Comparison of ENCODE assay signal across 19 mouse cellular contexts in the genomic region with DNA sequence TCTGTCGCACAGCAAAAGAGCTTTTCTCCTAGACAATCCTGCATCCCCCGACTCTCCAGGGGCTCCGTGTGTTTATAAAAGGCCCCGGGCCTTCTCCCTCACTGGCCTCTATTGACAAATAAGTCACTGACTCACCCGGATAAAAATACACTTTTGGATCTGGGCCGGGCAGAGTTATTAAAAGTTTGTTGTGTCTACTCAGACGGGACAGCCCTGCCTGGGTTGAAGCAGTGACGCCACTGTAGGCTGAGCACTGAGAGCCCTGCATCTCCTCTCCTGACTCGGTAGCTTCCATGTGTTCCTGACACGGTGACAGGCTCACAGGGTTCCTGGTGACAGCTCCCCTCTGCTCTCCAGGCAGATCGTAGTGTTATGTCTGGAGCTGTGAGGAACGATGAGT. TPM values are rescaled to one million over a fixed set of nuclear protein-coding genes. Genes with fewer than 3 reads are reported as not detected.
A peak's percentile ranks its signal among the peaks of the same experiment; 100 is the strongest.
DNase-seq lines count a peak whose midpoint lies in the region; ATAC-seq lines count a peak whose summit lies in the region.
"Had no signal": no experiment of that assay in that cellular context is flagged by ENCODE, and none has a peak within 500 bp of the region (broad histone marks: within the 10 kb centered on the region; RNA-seq: fewer than 3 reads in every experiment).

No protein-coding gene starts in this region.

- 0 out of 2 replicates have a peak overlapping the region, but pooled peaks have one; percentile 14 for H3K9ac ChIP-seq in heart, embryonic 14.5 days (ENCODE audit: low read length)
- H3K9ac ChIP-seq: embryonic facial prominence, embryonic 13.5 days; hindbrain, embryonic 15.5 days; liver, embryonic 15.5 days; midbrain, embryonic 15.5 days; neural tube, embryonic 15.5 days; stomach, embryonic 15.5 days had no signal

- H3K27me3 ChIP-seq in heart, embryonic 14.5 days (ENCODE audit: control insufficient read depth, insufficient read depth, low read length), result no peaks in the 10 kb centered on the region
- H3K27me3 ChIP-seq: hindbrain, embryonic 15.5 days; midbrain, embryonic 15.5 days; stomach, embryonic 15.5 days had no signal

- H3K4me3 ChIP-seq in heart, embryonic 14.5 days (ENCODE audit: control insufficient read depth in 1 of 2, insufficient read depth in 1 of 2, low read depth in 1 of 2, low read length in 2 of 2), result no peak overlapping the region
- H3K4me3 ChIP-seq: embryonic facial prominence, embryonic 13.5 days; hindbrain, embryonic 15.5 days; layer of hippocampus, adult 2 months; liver, embryonic 15.5 days; midbrain, embryonic 15.5 days; neural tube, embryonic 15.5 days; stomach, embryonic 15.5 days had no signal

- no peaks in the 10 kb centered on the region for H3K36me3 ChIP-seq in heart, embryonic 14.5 days (ENCODE audit: control insufficient read depth, insufficient read depth, low read length)
- H3K36me3 ChIP-seq: embryonic facial prominence, embryonic 13.5 days; hindbrain, embryonic 15.5 days; liver, embryonic 15.5 days; midbrain, embryonic 15.5 days; neural tube, embryonic 15.5 days; stomach, embryonic 15.5 days had no signal

- H3K27ac ChIP-seq in heart, embryonic 14.5 days (replicated peaks in 1 of 2; ENCODE audit: control insufficient read depth in 1 of 2, insufficient read depth in 1 of 2, low read depth in 2 of 2, low read length in 2 of 2), result peak overlapping the region in 1 of 2 experiments; percentile 35; a peak in 1 of 4 replicates
- H3K27ac ChIP-seq: embryonic facial prominence, embryonic 13.5 days; hindbrain, embryonic 15.5 days; layer of hippocampus, adult 2 months; liver, embryonic 15.5 days; midbrain, embryonic 15.5 days; neural tube, embryonic 15.5 days; stomach, embryonic 15.5 days had no signal

- no peak overlapping the region for H3K4me2 ChIP-seq in heart, embryonic 14.5 days (ENCODE audit: low read length)
- H3K4me2 ChIP-seq: embryonic facial prominence, embryonic 13.5 days; hindbrain, embryonic 15.5 days; liver, embryonic 15.5 days; midbrain, embryonic 15.5 days; neural tube, embryonic 15.5 days; stomach, embryonic 15.5 days had no signal

- peak; percentile 30 to 53 for DNase-seq in gastrocnemius, adult 8-10 months (ENCODE audit: low spot score in 2 of 2)
- DNase-seq in gastrocnemius, postnatal 10 days, result no peak
- peak; percentile 80 for DNase-seq in adipocyte (ENCODE audit: low spot score)
- DNase-seq in lung, postnatal 10 days, result peak; percentile 87
- no peak for DNase-seq in testis, postnatal 14 days (ENCODE audit: low spot score)
- no peak for DNase-seq in B cell, adult 2 months
- DNase-seq in urinary bladder, postnatal 10 days (ENCODE audit: low spot score), result no peak
- DNase-seq: cerebellum, adult 9-10 months had no signal

- WGBS in heart, embryonic 14.5 days, result 22% methylated on average over 12 of the region's 12 CpGs

- no peaks in the 10 kb centered on the region for H3K9me3 ChIP-seq in heart, embryonic 14.5 days (ENCODE audit: control insufficient read depth, low read length)
- H3K9me3 ChIP-seq: embryonic facial prominence, embryonic 13.5 days; hindbrain, embryonic 15.5 days; liver, embryonic 15.5 days; midbrain, embryonic 15.5 days; neural tube, embryonic 15.5 days; stomach, embryonic 15.5 days had no signal

- peaks cover 13 to 14% of the 10 kb centered on the region in 2 experiments; a peak in 3 of 4 replicates for H3K4me1 ChIP-seq in heart, embryonic 14.5 days (ENCODE audit: control insufficient read depth in 2 of 2, insufficient read depth in 2 of 2, low read length in 2 of 2)
- H3K4me1 ChIP-seq: embryonic facial prominence, embryonic 13.5 days; hindbrain, embryonic 15.5 days; liver, embryonic 15.5 days; midbrain, embryonic 15.5 days had no signal

- ATAC-seq in heart, embryonic 14.5 days (ENCODE audit: insufficient number of reproducible peaks, insufficient read depth, low FRiP score, low read depth), result 0 out of 2 replicates have a peak, but pooled peaks have one; percentile 20
- ATAC-seq: CD4-positive, CD25-positive, alpha-beta regulatory T cell, adult 4 months; forebrain, embryonic 16.5 days; midbrain, embryonic 15.5 days; Patski had no signal

RNA-seq across cellular contexts. Expression of a gene that starts 24.7 kb away (rescaled TPM):
- under 1 TPM in 1 of 4 experiments, not detected in 3; 0.13 TPM for total RNA-seq in gastrocnemius, adult 8-10 months (2022)
- under 1 TPM; 0.09 to 0.27 TPM for total RNA-seq in gastrocnemius, postnatal 10 days (2021)
- polyA plus RNA-seq in heart, embryonic 14.5 days (2014; fragmentation: Nextera tagmentation; extraction: Ambion mirVana), result 0.16 and 0.32 TPM in 2 replicates
- polyA plus RNA-seq: CD4-positive, CD25-positive, alpha-beta regulatory T cell, adult 4 months had no signal

RNA-seq across cellular contexts. Expression of a gene that starts 36.4 kb away (rescaled TPM):
- under 1 TPM in 3 of 4 experiments, not detected in 1; 0.10 to 0.16 (median 0.16) TPM for total RNA-seq in gastrocnemius, adult 8-10 months (2022)
- total RNA-seq in gastrocnemius, postnatal 10 days (2021), result 1 to 10 TPM in 1 of 2 experiments, under 1 TPM in 1; 0.78 to 1.1 TPM
- polyA plus RNA-seq in heart, embryonic 14.5 days (2014; fragmentation: Nextera tagmentation; extraction: Ambion mirVana), result 5.9 and 6.4 TPM in 2 replicates
- polyA plus RNA-seq: CD4-positive, CD25-positive, alpha-beta regulatory T cell, adult 4 months; liver, embryonic 15.5 days had no signal

RNA-seq across cellular contexts. Expression of a gene that starts 44.2 kb away (rescaled TPM):
- total RNA-seq in gastrocnemius, adult 8-10 months (2022), result 10 to 100 TPM; 11.8 to 14.2 (median 13.2) TPM
- 10 to 100 TPM; 13.0 to 17.7 TPM for total RNA-seq in gastrocnemius, postnatal 10 days (2021)
- polyA plus RNA-seq in heart, embryonic 14.5 days (2014; fragmentation: Nextera tagmentation; extraction: Ambion mirVana), result 37.4 and 41.1 TPM in 2 replicates

Comparison
In these comparisons a context has a peak if more than half of its experiments do, and no peak if none do; other contexts are left out.
1. DNase-seq: peak in gastrocnemius, adult 8-10 months (2 of 2), adipocyte (single experiment) and lung, postnatal 10 days (single experiment); none in gastrocnemius, postnatal 10 days (single experiment), testis, postnatal 14 days (single experiment), B cell, adult 2 months (0 of 2) and urinary bladder, postnatal 10 days (single experiment).